Mouse (Mus musculus): ENCODE results near the gene Srrd.

DNA sequence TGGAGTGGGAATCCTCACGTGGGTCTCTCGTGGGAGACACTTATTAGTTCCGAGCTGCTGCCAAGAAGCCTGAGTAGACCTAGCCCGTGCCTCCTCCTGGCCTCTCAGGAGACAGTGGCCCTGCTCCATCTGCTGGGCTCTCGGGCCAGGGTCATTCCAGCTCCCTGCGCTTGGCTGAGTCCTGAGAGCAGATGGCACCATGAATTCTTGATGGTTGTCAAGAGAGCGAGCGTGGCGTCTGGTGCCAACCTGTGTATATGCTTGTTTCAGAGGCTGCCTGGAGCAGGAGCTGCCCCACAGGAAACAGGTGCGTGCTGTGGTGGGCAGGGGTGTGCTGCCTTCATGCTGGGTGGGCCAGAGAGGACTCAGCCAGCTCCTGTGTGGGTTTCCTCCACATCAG lies 25.8 kb upstream of the Srrd start:
- TF ChIP-seq CTCF (IDR thresholded peaks at IDR 0.05; ENCODE audit: insufficient read depth, low read depth, low read length) (no peak), POLR2A (IDR thresholded peaks at IDR 0.05; ENCODE audit: insufficient read depth, low read depth, low read length) (no peak)

Data from olfactory bulb, adult 2 months (tissue).